Mouse (Mus musculus): ENCODE measurements around the gene Ccdc88c.

Ccdc88c gene

GRCm38 (mm10) chr12:100883168-100883567 is 145.7 kb downstream of the Ccdc88c start:
- DNase-seq (ENCODE audit: low read depth, low spot score) = no peak

GRCm38 (mm10) chr12:100878556-100878955 is 150.3 kb downstream of the Ccdc88c start:
- no peak for DNase-seq (ENCODE audit: low read depth, low spot score)

- no peak for DNase-seq (ENCODE audit: low read depth, low spot score)
Observed at GRCm38 (mm10) chr12:100877936-100878335, 150.9 kb downstream of the Ccdc88c start.

- DNase-seq (ENCODE audit: low read depth, low spot score) = no peak
Observed at GRCm38 (mm10) chr12:100875960-100876359, 152.9 kb downstream of the Ccdc88c start.

GRCm38 (mm10) chr12:100875553-100875952 is 153.3 kb downstream of the Ccdc88c start:
- DNase-seq (ENCODE audit: low read depth, low spot score) = no peak

- no peak for DNase-seq (ENCODE audit: low read depth, low spot score)
Observed at GRCm38 (mm10) chr12:100873612-100874011, 155.2 kb downstream of the Ccdc88c start.

GRCm38 (mm10) chr12:100871841-100872240 is 157.0 kb downstream of the Ccdc88c start:
- no peak for DNase-seq (ENCODE audit: low read depth, low spot score)

- no peak for DNase-seq (ENCODE audit: low read depth, low spot score)
Observed at GRCm38 (mm10) chr12:100871234-100871633, 157.6 kb downstream of the Ccdc88c start.

- DNase-seq (ENCODE audit: low read depth, low spot score) = no peak
Observed at GRCm38 (mm10) chr12:100868049-100868622, 160.7 kb downstream of the Ccdc88c start.

GRCm38 (mm10) chr12:100867097-100867496 is 161.8 kb downstream of the Ccdc88c start:
- no peak for DNase-seq (ENCODE audit: low read depth, low spot score)

GRCm38 (mm10) chr12:100865509-100866078 is 163.3 kb downstream of the Ccdc88c start:
- no peak for DNase-seq (ENCODE audit: low read depth, low spot score)

GRCm38 (mm10) chr12:100865072-100865471 is 163.8 kb downstream of the Ccdc88c start:
- no peak for DNase-seq (ENCODE audit: low read depth, low spot score)

- DNase-seq (ENCODE audit: low read depth, low spot score) = no peak
Observed at GRCm38 (mm10) chr12:100862856-100863446, 165.9 kb downstream of the Ccdc88c start.

- DNase-seq (ENCODE audit: low read depth, low spot score) = no peak
Observed at GRCm38 (mm10) chr12:100862272-100862671, 166.6 kb downstream of the Ccdc88c start.

Measured in mesoderm, embryonic 11.5 days (tissue).